10 mouse cellular contexts compared by ENCODE assay signal in the genomic region with DNA sequence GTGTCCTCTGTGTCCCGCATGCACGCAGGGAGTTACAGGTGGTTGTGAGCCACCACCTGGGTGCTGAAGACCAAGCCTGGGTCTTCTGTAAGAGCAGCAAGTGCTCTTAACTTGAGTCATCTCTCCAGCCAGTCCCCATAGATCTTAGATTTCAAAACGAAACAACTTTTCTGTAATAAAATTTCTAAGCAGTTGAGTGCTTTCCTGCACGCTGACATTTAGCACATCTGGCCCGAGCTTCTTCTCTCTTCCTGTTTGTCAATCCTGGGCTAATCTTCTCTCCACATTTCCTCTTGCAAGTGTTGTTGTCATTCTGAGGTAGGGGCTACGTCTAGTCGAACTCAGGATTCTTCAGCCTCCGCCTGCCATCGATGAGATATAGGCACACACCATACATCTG. TPM values are rescaled to one million over a fixed set of nuclear protein-coding genes. Genes with fewer than 3 reads are reported as not detected.
DNase-seq lines count a peak whose midpoint lies in the region; ATAC-seq and TF ChIP-seq lines count a peak whose summit lies in the region.
"Had no signal": no experiment of that assay in that cellular context is flagged by ENCODE, and none has a peak within 500 bp of the region (broad histone marks: within the 10 kb centered on the region; RNA-seq: fewer than 3 reads in every experiment).

No protein-coding gene starts in this region.

- no peak for TF ChIP-seq EP300 in liver, embryonic 14.5 days (IDR thresholded peaks at IDR 0.05; ENCODE audit: low read depth)

- peaks cover 37% of the 10 kb centered on the region for H3K4me1 ChIP-seq in intestine, embryonic 14.5 days (replicated peaks; ENCODE audit: control insufficient read depth, insufficient read depth, low read length)
- H3K4me1 ChIP-seq in intestine, postnatal 0 days (replicated peaks; ENCODE audit: control insufficient read depth, insufficient read depth, low read length) = no peaks in the 10 kb centered on the region
- H3K4me1 ChIP-seq in bone marrow, adult 2 months (ENCODE audit: control insufficient read depth, insufficient read depth, low read length) = peaks cover 7% of the 10 kb centered on the region
- peaks cover 0 to 8% of the 10 kb centered on the region in 2 experiments; a peak in 2 of 4 replicates for H3K4me1 ChIP-seq in liver, embryonic 14.5 days (replicated peaks; ENCODE audit: control insufficient read depth in 2 of 2, insufficient read depth in 2 of 2, low read length in 1 of 2)

- no peaks in the 10 kb centered on the region for H3K36me3 ChIP-seq in intestine, embryonic 14.5 days (ENCODE audit: control insufficient read depth, insufficient read depth, low read length)
- H3K36me3 ChIP-seq in intestine, postnatal 0 days (ENCODE audit: control insufficient read depth, insufficient read depth) = no peaks in the 10 kb centered on the region
- no peaks in the 10 kb centered on the region for H3K36me3 ChIP-seq in liver, embryonic 14.5 days (replicated peaks; ENCODE audit: control insufficient read depth, insufficient read depth, low read depth)

- H3K4me2 ChIP-seq in intestine, embryonic 14.5 days (ENCODE audit: low read length) = no peak overlapping the region
- H3K4me2 ChIP-seq in intestine, postnatal 0 days (replicated peaks; ENCODE audit: low read depth) = no peak overlapping the region
- H3K4me2 ChIP-seq in liver, embryonic 14.5 days (ENCODE audit: low read depth) = 0 out of 2 replicates have a peak overlapping the region, but pooled peaks have one; percentile 18

- H3K4me3 ChIP-seq in intestine, embryonic 14.5 days (ENCODE audit: low read depth, low read length) = no peak overlapping the region
- H3K4me3 ChIP-seq in intestine, postnatal 0 days (ENCODE audit: low read depth, low read length) = no peak overlapping the region
- H3K4me3 ChIP-seq in bone marrow, adult 2 months (replicated peaks; ENCODE audit: control insufficient read depth, low read depth, low read length) = no peak overlapping the region
- H3K4me3 ChIP-seq in liver, embryonic 14.5 days (ENCODE audit: insufficient read depth in 1 of 2, low read depth in 2 of 2, low read length in 2 of 2) = no peak overlapping the region

- 61% methylated on average over 9 of the region's 9 CpGs for WGBS in intestine, embryonic 14.5 days
- 63% methylated on average over 9 of the region's 9 CpGs for WGBS in intestine, postnatal 0 days
- 17% methylated on average over 9 of the region's 9 CpGs for WGBS in bone marrow, adult 2 months
- WGBS in liver, embryonic 14.5 days (ENCODE audit: insufficient replicate concordance) = 22% methylated on average over 9 of the region's 9 CpGs

- H3K27me3 ChIP-seq in intestine, embryonic 14.5 days (replicated peaks; ENCODE audit: control insufficient read depth, insufficient read depth, low read length) = no peaks in the 10 kb centered on the region
- no peaks in the 10 kb centered on the region for H3K27me3 ChIP-seq in intestine, postnatal 0 days (replicated peaks; ENCODE audit: control insufficient read depth, insufficient read depth, low read length)
- H3K27me3 ChIP-seq in liver, embryonic 14.5 days (ENCODE audit: control insufficient read depth, insufficient read depth, low read length) = no peaks in the 10 kb centered on the region

- no peak for TF ChIP-seq CTCF in intestine, postnatal 0 days (IDR thresholded peaks at IDR 0.05; ENCODE audit: low read depth)
- TF ChIP-seq CTCF in bone marrow, adult 2 months (IDR thresholded peaks at IDR 0.05; ENCODE audit: control insufficient read depth, insufficient read depth, low read length) = no peak
- no peak for TF ChIP-seq CTCF in liver, embryonic 14.5 days (IDR thresholded peaks at IDR 0.05; ENCODE audit: low read depth)

- TF ChIP-seq POLR2A in bone marrow, adult 2 months (IDR thresholded peaks at IDR 0.05; ENCODE audit: borderline replicate concordance, control insufficient read depth, low read depth, low read length) = no peak

- peak overlapping the region; percentile 1; the same call in 1 of the 2 replicates for H3K27ac ChIP-seq in intestine, embryonic 14.5 days (ENCODE audit: low read depth)
- H3K27ac ChIP-seq in intestine, postnatal 0 days (ENCODE audit: low read depth, low read length) = no peak overlapping the region
- peak overlapping the region; percentile 42; the same call in 1 of the 2 replicates for H3K27ac ChIP-seq in bone marrow, adult 2 months (ENCODE audit: control insufficient read depth, insufficient read depth, low read depth, low read length, poor library complexity)
- no peak overlapping the region for H3K27ac ChIP-seq in liver, embryonic 14.5 days

- ATAC-seq in intestine, embryonic 14.5 days (replicated peaks; ENCODE audit: low FRiP score, low TSS enrichment, low read depth) = no peak
- no peak for ATAC-seq in intestine, postnatal 0 days
- no peak for ATAC-seq in liver, embryonic 14.5 days (ENCODE audit: insufficient read depth)

- no peak for DNase-seq in intestine, embryonic 14.5 days (ENCODE audit: low spot score)
- DNase-seq in CD4-positive helper T cell, adult 2 months (ENCODE audit: low read depth, low spot score) = peak; percentile 37
- no peak for DNase-seq in liver, embryonic 14.5 days (ENCODE audit: low read depth in 3 of 3, low spot score in 3 of 3)
- no peak for DNase-seq in adrenal gland, adult 18-20 months (ENCODE audit: low spot score in 2 of 2)
- DNase-seq in layer of hippocampus, postnatal 14 days (ENCODE audit: low spot score in 2 of 2) = no peak
- no peak for DNase-seq in ovary, postnatal 36 days (ENCODE audit: low spot score)
- DNase-seq: heart, postnatal 10 days; right cerebral cortex, postnatal 14 days had no signal

- no peak overlapping the region for H3K9ac ChIP-seq in intestine, embryonic 14.5 days (ENCODE audit: low read length)
- no peak overlapping the region for H3K9ac ChIP-seq in intestine, postnatal 0 days (ENCODE audit: low read depth, low read length)
- no peak overlapping the region; the same call in 1 of the 2 replicates for H3K9ac ChIP-seq in liver, embryonic 14.5 days (replicated peaks)

- H3K9me3 ChIP-seq in intestine, embryonic 14.5 days (ENCODE audit: control insufficient read depth, low read length) = no peaks in the 10 kb centered on the region
- no peaks in the 10 kb centered on the region for H3K9me3 ChIP-seq in intestine, postnatal 0 days (ENCODE audit: control insufficient read depth)
- no peaks in the 10 kb centered on the region for H3K9me3 ChIP-seq in liver, embryonic 14.5 days (ENCODE audit: control insufficient read depth, low read length)

RNA-seq across cellular contexts. Expression of gene Jmjd1c, which starts 43.5 kb away (rescaled TPM):
- polyA plus RNA-seq in intestine, embryonic 14.5 days (2014; fragmentation: Nextera tagmentation; extraction: Ambion mirVana) = 43.6 and 47.5 TPM in 2 replicates
- polyA plus RNA-seq in intestine, postnatal 0 days (2015; fragmentation: Nextera tagmentation; extraction: Ambion mirVana) = 33.4 and 39.6 TPM in 2 replicates
- polyA plus RNA-seq in bone marrow, adult 2 months (2011; ENCODE audit: insufficient read depth, insufficient read length, low replicate concordance, missing spikeins) = 8.1 and 18.0 TPM in 2 replicates
- 4.2 and 6.5 TPM in 2 replicates for polyA plus RNA-seq in liver, embryonic 14.5 days (2012; rRNA removed)
- polyA plus RNA-seq in liver, embryonic 14.5 days (2014; fragmentation: Nextera tagmentation; extraction: Ambion mirVana) = 8.7 and 9.9 TPM in 2 replicates
- total RNA-seq in adrenal gland, adult 18-20 months (2021) = 10 to 100 TPM; 44.4 to 49.7 TPM
- 100 to 1,000 TPM in 1 of 2 experiments, 10 to 100 TPM in 1; 96.9 to 104 TPM for total RNA-seq in layer of hippocampus, postnatal 14 days (2021)

RNA-seq across cellular contexts. Expression of gene Reep3, which starts 44.3 kb away (rescaled TPM):
- 35.7 and 38.2 TPM in 2 replicates for polyA plus RNA-seq in intestine, embryonic 14.5 days (2014; fragmentation: Nextera tagmentation; extraction: Ambion mirVana)
- 77.4 and 81.2 TPM in 2 replicates for polyA plus RNA-seq in intestine, postnatal 0 days (2015; fragmentation: Nextera tagmentation; extraction: Ambion mirVana)
- 3.7 and 10.8 TPM in 2 replicates for polyA plus RNA-seq in bone marrow, adult 2 months (2011; ENCODE audit: insufficient read depth, insufficient read length, low replicate concordance, missing spikeins)
- polyA plus RNA-seq in liver, embryonic 14.5 days (2012; rRNA removed) = 3.2 and 3.9 TPM in 2 replicates
- polyA plus RNA-seq in liver, embryonic 14.5 days (2014; fragmentation: Nextera tagmentation; extraction: Ambion mirVana) = 5.1 and 5.4 TPM in 2 replicates
- total RNA-seq in adrenal gland, adult 18-20 months (2021) = 10 to 100 TPM; 40.7 to 41.0 TPM
- 10 to 100 TPM; 32.0 to 32.2 TPM for total RNA-seq in layer of hippocampus, postnatal 14 days (2021)

Comparison
In these comparisons a context has a peak if more than half of its experiments do, and no peak if none do; other contexts are left out.
1. H3K27ac ChIP-seq: peak in intestine, embryonic 14.5 days (single experiment) and bone marrow, adult 2 months (single experiment); none in intestine, postnatal 0 days (single experiment) and liver, embryonic 14.5 days (single experiment).